Mouse (Mus musculus) kidney, embryonic 14.5 days (tissue): ENCODE measurements at regions not wholly inside any gene's neighbourhood (a gene's known extent, or its start where the extent isn't known, plus 50 kb on each side); places are given as distances from the start of the nearest gene placed in this dataset.
A peak's percentile ranks its signal among the peaks of the same experiment; 100 is the strongest.

Source experiments
- ATAC-seq: fragments of 200-750 bp; cut with Nextera tagmentation; 2 replicates; pipeline ENCODE4 v1.8.0; 2017; ENCODE audit warnings: moderate number of reproducible peaks, mild to moderate bottlenecking, moderate TSS enrichment, moderate library complexity; ENCODE audit not compliant: low FRiP score, low TSS enrichment
- H3K27ac ChIP-seq: fragments of 300-500 bp; sonication (generic); 2 replicates; pipeline ENCODE4 v1.5.1; 2014; ENCODE audit warnings: low read depth, mild to moderate bottlenecking, low read length, moderate library complexity, mixed read lengths
- H3K27me3 ChIP-seq: fragments of 300-500 bp; sonication (generic); 2 replicates; pipeline ENCODE4 v1.6.1; 2014; ENCODE audit warnings: mild to moderate bottlenecking, low read length; ENCODE audit not compliant: control insufficient read depth, insufficient read depth
- H3K36me3 ChIP-seq: fragments of 300-500 bp; sonication (generic); 2 replicates; pipeline ENCODE4 v1.6.1; 2014; ENCODE audit warnings: low read length, mixed read lengths; ENCODE audit not compliant: control insufficient read depth, insufficient read depth
- H3K4me1 ChIP-seq: fragments of 300-500 bp; sonication (generic); 2 replicates; pipeline ENCODE4 v1.6.1; 2014; ENCODE audit warnings: low read length, mixed read lengths; ENCODE audit not compliant: control insufficient read depth, insufficient read depth
- H3K4me2 ChIP-seq: fragments of 300-500 bp; sonication (generic); replicated peaks from 2 replicates; pipeline ENCODE4 v1.6.1; 2014; ENCODE audit warnings: low read depth, mild to moderate bottlenecking, low read length
- H3K4me3 ChIP-seq: fragments of 300-500 bp; sonication (generic); 2 replicates; pipeline ENCODE4 v1.5.1; 2014; ENCODE audit warnings: mild to moderate bottlenecking, low read length
- H3K9ac ChIP-seq: fragments of 300-500 bp; sonication (generic); 2 replicates; pipeline ENCODE4 v1.6.1; 2014; ENCODE audit warnings: low read depth, mild to moderate bottlenecking, low read length, moderate library complexity
- H3K9me3 ChIP-seq: fragments of 300-500 bp; sonication (generic); 2 replicates; pipeline ENCODE4 v1.6.1; 2016; ENCODE audit warnings: low read length; ENCODE audit not compliant: control insufficient read depth
- WGBS: fragments of 180-500 bp; shearing (Covaris S2); extraction: QIAGEN DNeasy Blood & Tissue Kit; methylation state at CpG from one replicate; pipeline ENCODE4 v1.1.7; 2014; 5-methylcytosine and 5-hydroxymethylcytosine counted together

- no peaks in the 10 kb centered on the region for H3K4me1 ChIP-seq
- no peaks in the 10 kb centered on the region for H3K27me3 ChIP-seq
- no peaks in the 10 kb centered on the region for H3K36me3 ChIP-seq
- WGBS = 49% methylated on average over 3 of the region's 3 CpGs
- H3K9ac ChIP-seq = no peak overlapping the region
- ATAC-seq = no peak
- no peak overlapping the region for H3K4me2 ChIP-seq
- no peaks in the 10 kb centered on the region for H3K9me3 ChIP-seq
- no peak overlapping the region for H3K27ac ChIP-seq
- no peak overlapping the region for H3K4me3 ChIP-seq
Measured at GRCm38 (mm10) chr1:165086131-165086530, 74.4 kb downstream of the Tbx19 start.

- no peak for ATAC-seq
- Histone ChIP-seq H3K27me3 (no peaks in the 10 kb centered on the region), H3K9ac (no peak overlapping the region), H3K27ac (no peak overlapping the region), H3K4me1 (no peaks in the 10 kb centered on the region), H3K9me3 (no peaks in the 10 kb centered on the region), H3K36me3 (no peaks in the 10 kb centered on the region), H3K4me2 (no peak overlapping the region), H3K4me3 (no peak overlapping the region)
- 80% methylated on average over 9 of the region's 9 CpGs for WGBS
Measured at GRCm38 (mm10) chr1:165084753-165085152, 75.8 kb downstream of the Tbx19 start.

GRCm38 (mm10) chr1:165084179-165084578, 76.4 kb downstream of the Tbx19 start:
- Histone ChIP-seq H3K9me3 (0 out of 2 replicates have a peak, but pooled peaks cover under 1% of the 10 kb centered on the region), H3K4me1 (no peaks in the 10 kb centered on the region), H3K4me3 (no peak overlapping the region), H3K27ac (no peak overlapping the region), H3K36me3 (no peaks in the 10 kb centered on the region), H3K9ac (no peak overlapping the region), H3K4me2 (no peak overlapping the region), H3K27me3 (no peaks in the 10 kb centered on the region)
- WGBS = 83% methylated on average over 6 of the region's 6 CpGs
- ATAC-seq = no peak

GRCm38 (mm10) chr1:165080351-165080750, 80.2 kb downstream of the Tbx19 start:
- Histone ChIP-seq H3K27ac (no peak overlapping the region), H3K27me3 (no peaks in the 10 kb centered on the region), H3K9me3 (0 out of 2 replicates have a peak, but pooled peaks cover 5% of the 10 kb centered on the region), H3K4me3 (no peak overlapping the region), H3K4me2 (no peak overlapping the region), H3K36me3 (no peaks in the 10 kb centered on the region), H3K4me1 (peaks cover 2% of the 10 kb centered on the region; the same call in 1 of the 2 replicates), H3K9ac (no peak overlapping the region)
- no peak for ATAC-seq
- 83% methylated on average over 9 of the region's 9 CpGs for WGBS

- WGBS = 67% methylated on average over 4 of the region's 4 CpGs
- 0 out of 2 replicates have a peak, but pooled peaks cover 5% of the 10 kb centered on the region for H3K9me3 ChIP-seq
- H3K4me1 ChIP-seq = peaks cover 3% of the 10 kb centered on the region; the same call in 1 of the 2 replicates
Measured at GRCm38 (mm10) chr1:165077313-165077712, 83.3 kb downstream of the Tbx19 start.

GRCm38 (mm10) chr1:165075301-165076082, 85.1 kb downstream of the Tbx19 start:
- ATAC-seq = 0 out of 2 replicates have a peak, but pooled peaks have one; percentile 35

More at GRCm38 (mm10) chr1:165077313-165077712, 83.3 kb downstream of the Tbx19 start:
- Histone ChIP-seq H3K27me3 (no peaks in the 10 kb centered on the region), H3K4me2 (no peak overlapping the region), H3K9ac (no peak overlapping the region), H3K4me3 (no peak overlapping the region), H3K36me3 (no peaks in the 10 kb centered on the region), H3K27ac (no peak overlapping the region)
- ATAC-seq = no peak

GRCm38 (mm10) chr1:165071831-165072491, 88.6 kb downstream of the Tbx19 start:
- H3K36me3 ChIP-seq = no peaks in the 10 kb centered on the region
- H3K27me3 ChIP-seq = no peaks in the 10 kb centered on the region
- no peaks in the 10 kb centered on the region for H3K9me3 ChIP-seq
- H3K4me2 ChIP-seq = no peak overlapping the region
- H3K4me3 ChIP-seq = no peak overlapping the region
- no peak for ATAC-seq
- WGBS = 87% methylated on average over 4 of the region's 4 CpGs
- no peak overlapping the region for H3K9ac ChIP-seq
- no peak overlapping the region for H3K27ac ChIP-seq
- H3K4me1 ChIP-seq = peaks cover 3% of the 10 kb centered on the region; the same call in 1 of the 2 replicates

More at GRCm38 (mm10) chr1:165075301-165076082, 85.1 kb downstream of the Tbx19 start:
- no peaks in the 10 kb centered on the region for H3K36me3 ChIP-seq
- H3K27ac ChIP-seq = no peak overlapping the region
- H3K9ac ChIP-seq = no peak overlapping the region
- H3K9me3 ChIP-seq = 0 out of 2 replicates have a peak, but pooled peaks cover 5% of the 10 kb centered on the region
- no peaks in the 10 kb centered on the region for H3K27me3 ChIP-seq
- 60% methylated on average over 5 of the region's 5 CpGs for WGBS
- no peak overlapping the region for H3K4me3 ChIP-seq
- H3K4me2 ChIP-seq = no peak overlapping the region
- H3K4me1 ChIP-seq = peaks cover 3% of the 10 kb centered on the region; the same call in 1 of the 2 replicates

GRCm38 (mm10) chr1:165064981-165065380, 95.6 kb downstream of the Tbx19 start:
- no peak overlapping the region for H3K27ac ChIP-seq
- no peak overlapping the region for H3K4me3 ChIP-seq
- H3K36me3 ChIP-seq = no peaks in the 10 kb centered on the region
- no peaks in the 10 kb centered on the region for H3K4me1 ChIP-seq
- H3K4me2 ChIP-seq = no peak overlapping the region
- no peaks in the 10 kb centered on the region for H3K27me3 ChIP-seq
- H3K9ac ChIP-seq = no peak overlapping the region
- 82% methylated on average over 5 of the region's 5 CpGs for WGBS
- no peaks in the 10 kb centered on the region for H3K9me3 ChIP-seq
- ATAC-seq = no peak
